Mouse (Mus musculus): ENCODE measurements around the gene Medag. TPM values are rescaled to one million over a fixed set of nuclear protein-coding genes. Genes with fewer than 3 reads are reported as not detected.

Medag gene
- total RNA-seq (2021) (10 to 100 TPM; 12.3 to 12.5 TPM), polyA plus RNA-seq (2012; rRNA removed) (6.7 and 10.9 TPM in 2 replicates)
- long read RNA-seq, transcript Medag-201 (5 exons, 2,953 nt), result major isoform, 17 of 19 reads
- long read RNA-seq, partial matches to known transcripts, result 0 of 19 reads
- long read RNA-seq, other reads (novel, unspliced or antisense), result 2 of 19 reads

DNA sequence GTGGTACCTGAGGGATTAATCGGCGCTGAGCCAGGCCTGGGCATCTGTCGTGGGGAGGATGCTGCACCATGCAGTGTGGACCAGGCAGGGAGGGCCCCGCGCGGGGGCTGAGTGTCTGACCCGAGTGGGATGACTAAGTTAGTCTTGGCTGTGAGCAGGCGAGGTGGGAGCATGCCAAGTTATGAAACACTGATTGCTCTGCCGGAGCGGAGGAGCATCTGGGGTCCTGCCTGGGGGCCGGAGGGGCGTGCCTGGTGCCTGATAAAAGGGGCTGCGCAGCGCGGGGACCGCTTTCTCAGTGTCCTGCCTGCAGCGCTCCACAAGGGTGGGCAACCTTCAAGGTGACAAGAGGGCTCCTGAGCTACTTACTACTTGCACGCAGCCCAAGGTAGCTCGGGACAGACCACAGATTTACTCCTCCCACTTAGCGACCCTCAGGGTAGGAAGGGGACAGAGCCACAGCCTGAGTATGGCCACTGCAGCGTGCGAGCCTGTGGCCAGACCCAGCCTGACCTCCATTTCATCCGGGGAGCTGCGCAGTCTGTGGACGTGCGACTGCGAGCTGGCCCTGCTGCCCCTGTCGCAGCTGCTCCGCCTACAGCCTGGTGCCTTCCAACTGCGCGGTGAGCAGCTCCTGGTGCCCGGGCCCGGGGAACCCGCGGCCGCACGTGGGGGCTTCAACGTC lies at the start of gene Medag:
Gene Medag, plus strand, starts transcription at position 241 of the 685 bp plus-strand sequence.
- Histone ChIP-seq H3K4me3 (peak within 1 kb of the TSS; percentile 45), H3K27ac (peak within 1 kb of the TSS; percentile 70), H3K79me2 (replicated peaks; ENCODE audit: control insufficient read depth, insufficient read depth, low read length) (no peaks in the 10 kb centered on the region), H3K9ac (ENCODE audit: low read depth, low read length) (peak within 1 kb of the TSS; percentile 44), H3K4me1 (ENCODE audit: control insufficient read depth, insufficient read depth, low read length) (no peaks in the 10 kb centered on the region; the same call in 1 of the 2 replicates), H3K36me3 (ENCODE audit: control insufficient read depth, insufficient read depth, low read length) (no peaks in the 10 kb centered on the region), H3K27me3 (ENCODE audit: control insufficient read depth, insufficient read depth, low read length) (no peaks in the 10 kb centered on the region)
- intact Hi-C loops (cut with DNase I), result loop anchor here (5.0 kb wide), 1 partner anchor 34 kb away; no protein-coding TSS in a partner anchor
- DNase-seq, result peak; percentile 85 to 89
- no peak for TF ChIP-seq CTCF (IDR thresholded peaks at IDR 0.05)
- peak; percentile 76 for TF ChIP-seq POLR2A (IDR thresholded peaks at IDR 0.05; ENCODE audit: insufficient read depth, low read depth, low read length)
- no peak for TF ChIP-seq EP300 (IDR thresholded peaks at IDR 0.05; ENCODE audit: insufficient read depth, low read depth, low read length)
- 4% methylated on average over 38 of the region's 38 CpGs for WGBS

DNA sequence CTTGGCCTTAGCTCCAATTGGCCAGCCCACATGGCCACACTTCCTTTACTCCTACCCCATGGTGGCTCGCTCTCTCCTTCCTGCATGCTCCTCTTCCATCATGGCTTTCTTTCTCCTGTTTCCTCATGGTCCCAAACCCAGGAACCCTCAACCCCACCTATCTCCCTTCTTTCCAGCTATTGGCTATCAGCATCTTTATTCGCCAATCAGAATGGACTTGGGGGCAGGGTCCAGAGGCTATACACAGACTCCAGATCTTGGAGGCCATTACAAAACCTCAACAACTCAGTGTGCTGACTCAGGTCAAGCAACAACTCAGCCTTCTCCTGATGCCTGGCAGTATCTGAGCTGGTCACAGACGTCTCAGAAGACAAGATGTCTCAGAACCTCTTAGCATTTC lies 48.9 kb upstream of the Medag start:
- H3K36me3 ChIP-seq (ENCODE audit: control insufficient read depth, insufficient read depth, low read length), result no peaks in the 10 kb centered on the region
- no peak overlapping the region for H3K4me3 ChIP-seq
- no peak overlapping the region for H3K27ac ChIP-seq
- H3K27me3 ChIP-seq (ENCODE audit: control insufficient read depth, insufficient read depth, low read length), result no peaks in the 10 kb centered on the region
- TF ChIP-seq POLR2A (IDR thresholded peaks at IDR 0.05; ENCODE audit: insufficient read depth, low read depth, low read length) (no peak), CTCF (IDR thresholded peaks at IDR 0.05) (no peak), EP300 (IDR thresholded peaks at IDR 0.05; ENCODE audit: insufficient read depth, low read depth, low read length) (no peak)
- intact Hi-C loops (cut with DNase I), result no loop called here
- DNase-seq, result no peak
- 77% methylated on average over 3 of the region's 3 CpGs for WGBS
- no peak overlapping the region for H3K9ac ChIP-seq (ENCODE audit: low read depth, low read length)
- H3K4me1 ChIP-seq (ENCODE audit: control insufficient read depth, insufficient read depth, low read length), result no peaks in the 10 kb centered on the region
- no peaks in the 10 kb centered on the region for H3K79me2 ChIP-seq (replicated peaks; ENCODE audit: control insufficient read depth, insufficient read depth, low read length)

DNA sequence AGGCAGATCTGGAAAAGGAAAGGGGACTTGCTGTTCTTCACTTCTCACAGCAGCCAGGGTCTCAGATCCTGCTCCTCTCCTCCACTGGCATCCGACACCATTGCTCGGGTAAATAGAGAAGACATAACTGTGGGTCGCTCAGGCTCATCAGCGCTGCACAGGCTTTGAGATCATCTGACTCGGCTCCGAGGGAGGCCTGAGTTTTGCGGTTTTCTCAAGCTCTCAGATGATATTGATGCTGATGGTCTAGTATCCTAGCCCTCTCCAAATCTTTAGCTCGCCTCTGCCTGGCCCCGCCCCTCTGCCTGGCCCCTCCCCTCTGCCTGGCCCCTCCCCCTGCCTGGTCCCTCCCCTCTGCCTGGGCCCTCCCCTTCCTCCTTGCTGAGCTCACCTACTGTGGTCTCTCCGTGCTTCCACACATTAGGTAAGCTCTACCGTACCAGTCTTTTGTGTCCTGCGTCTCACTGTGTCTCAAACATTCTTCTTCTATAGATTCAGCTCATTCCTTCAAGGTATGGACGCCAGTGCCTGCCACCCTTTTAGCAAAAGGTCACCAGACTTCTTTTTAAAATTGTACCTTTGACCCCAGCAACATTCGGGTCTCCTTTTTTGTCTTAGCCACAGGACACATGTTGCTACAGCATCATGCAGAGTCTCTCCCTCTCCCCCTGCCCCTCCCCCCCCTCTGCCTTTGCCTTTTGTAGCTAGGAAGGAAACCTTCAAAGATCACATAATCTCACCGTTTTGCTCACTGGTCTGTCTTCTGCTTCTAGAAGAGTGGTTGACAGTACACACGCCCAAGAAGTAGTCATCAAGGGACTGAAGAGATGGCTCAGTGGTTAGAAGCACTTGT lies 47.4 kb upstream of the Medag start:
- DNase-seq, result no peak
- TF ChIP-seq CTCF (IDR thresholded peaks at IDR 0.05) (no peak), EP300 (IDR thresholded peaks at IDR 0.05; ENCODE audit: insufficient read depth, low read depth, low read length) (no peak), POLR2A (IDR thresholded peaks at IDR 0.05; ENCODE audit: insufficient read depth, low read depth, low read length) (no peak)
- Histone ChIP-seq H3K9ac (ENCODE audit: low read depth, low read length) (no peak overlapping the region), H3K4me3 (no peak overlapping the region), H3K79me2 (replicated peaks; ENCODE audit: control insufficient read depth, insufficient read depth, low read length) (no peaks in the 10 kb centered on the region), H3K27ac (no peak overlapping the region), H3K36me3 (ENCODE audit: control insufficient read depth, insufficient read depth, low read length) (no peaks in the 10 kb centered on the region), H3K4me1 (ENCODE audit: control insufficient read depth, insufficient read depth, low read length) (no peaks in the 10 kb centered on the region; the same call in 1 of the 2 replicates), H3K27me3 (ENCODE audit: control insufficient read depth, insufficient read depth, low read length) (no peaks in the 10 kb centered on the region)
- 66% methylated on average over 16 of the region's 16 CpGs for WGBS
- intact Hi-C loops (cut with DNase I), result no loop called here

DNA sequence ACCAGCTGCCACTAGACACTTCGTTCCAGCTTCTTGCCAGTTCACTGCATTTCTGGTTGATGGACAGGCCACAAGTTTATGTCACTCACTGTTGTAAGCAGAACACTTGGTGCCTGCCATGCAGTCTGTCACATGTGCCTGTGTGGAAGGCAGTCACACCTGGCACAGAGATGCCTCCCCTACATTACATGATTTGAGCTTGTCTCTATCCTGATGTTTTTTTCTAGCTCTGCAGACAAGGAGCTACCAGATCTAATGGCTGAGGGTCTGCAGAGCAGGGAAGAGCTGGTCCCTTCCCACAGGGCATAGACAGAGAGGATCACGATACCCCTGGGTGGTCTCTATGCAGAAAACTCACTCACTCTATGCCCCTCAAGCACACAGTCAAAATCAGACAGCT lies 44.5 kb upstream of the Medag start:
- Histone ChIP-seq H3K79me2 (replicated peaks; ENCODE audit: control insufficient read depth, insufficient read depth, low read length) (no peaks in the 10 kb centered on the region), H3K27ac (no peak overlapping the region), H3K4me1 (ENCODE audit: control insufficient read depth, insufficient read depth, low read length) (no peaks in the 10 kb centered on the region; the same call in 1 of the 2 replicates), H3K9ac (ENCODE audit: low read depth, low read length) (no peak overlapping the region), H3K27me3 (ENCODE audit: control insufficient read depth, insufficient read depth, low read length) (no peaks in the 10 kb centered on the region), H3K4me3 (no peak overlapping the region), H3K36me3 (ENCODE audit: control insufficient read depth, insufficient read depth, low read length) (no peaks in the 10 kb centered on the region)
- intact Hi-C loops (cut with DNase I), result no loop called here
- whole genome bisulfite sequencing, result 82% methylated on average over 2 of the region's 2 CpGs
- no peak for TF ChIP-seq EP300 (IDR thresholded peaks at IDR 0.05; ENCODE audit: insufficient read depth, low read depth, low read length)
- no peak for TF ChIP-seq CTCF (IDR thresholded peaks at IDR 0.05)
- TF ChIP-seq POLR2A (IDR thresholded peaks at IDR 0.05; ENCODE audit: insufficient read depth, low read depth, low read length), result no peak
- no peak for DNase-seq

DNA sequence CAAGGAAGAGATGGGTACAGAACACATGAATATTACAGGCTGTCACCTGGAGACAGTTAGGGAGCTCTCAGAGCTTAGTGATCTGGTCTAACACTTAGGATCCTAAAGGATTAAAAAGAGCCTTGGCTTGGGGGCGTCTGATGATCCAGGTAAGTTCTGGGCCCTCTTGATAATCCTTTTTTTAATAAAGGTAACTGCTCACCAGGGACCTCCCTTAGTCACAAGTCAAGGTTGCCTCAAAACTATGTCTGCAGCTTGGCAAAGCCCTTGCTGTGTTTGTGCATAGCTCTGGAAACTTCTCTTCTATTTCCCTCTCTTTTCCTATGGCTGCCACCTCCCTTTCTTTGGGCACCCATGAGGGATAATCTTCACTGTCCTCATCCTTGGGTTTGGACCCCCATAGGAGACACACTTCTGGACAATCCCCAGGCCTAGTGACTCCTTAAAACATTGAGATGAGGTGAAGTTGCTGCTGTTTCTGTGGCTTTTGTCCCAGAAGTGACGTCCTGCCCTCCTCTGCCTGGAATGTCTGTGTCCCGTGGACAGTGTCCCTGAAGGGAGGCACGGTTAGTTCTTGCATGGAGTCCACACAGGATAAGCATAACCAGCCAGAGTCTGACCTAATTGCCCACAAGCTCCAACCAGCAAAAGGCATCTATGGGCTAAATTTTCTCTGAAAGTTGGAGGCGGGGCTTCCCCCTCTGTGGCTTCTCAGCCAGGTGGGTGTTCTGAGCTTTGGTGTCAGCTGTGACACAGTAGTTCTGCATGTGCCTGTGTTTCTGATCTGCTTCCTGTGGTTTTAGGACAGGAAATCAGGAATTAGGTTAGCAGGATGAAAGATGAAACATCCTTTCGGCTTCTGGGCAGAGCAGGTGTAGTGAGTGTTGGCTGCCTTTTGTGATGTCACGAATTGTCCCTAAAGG lies 43.7 kb upstream of the Medag start:
- intact Hi-C loops (cut with DNase I), result no loop called here
- 52% methylated on average over 7 of the region's 7 CpGs for WGBS
- Histone ChIP-seq H3K27ac (no peak overlapping the region), H3K4me1 (ENCODE audit: control insufficient read depth, insufficient read depth, low read length) (no peaks in the 10 kb centered on the region; the same call in 1 of the 2 replicates), H3K79me2 (replicated peaks; ENCODE audit: control insufficient read depth, insufficient read depth, low read length) (no peaks in the 10 kb centered on the region), H3K36me3 (ENCODE audit: control insufficient read depth, insufficient read depth, low read length) (no peaks in the 10 kb centered on the region), H3K4me3 (no peak overlapping the region), H3K27me3 (ENCODE audit: control insufficient read depth, insufficient read depth, low read length) (no peaks in the 10 kb centered on the region), H3K9ac (ENCODE audit: low read depth, low read length) (no peak overlapping the region)
- TF ChIP-seq POLR2A (IDR thresholded peaks at IDR 0.05; ENCODE audit: insufficient read depth, low read depth, low read length) (no peak), CTCF (IDR thresholded peaks at IDR 0.05) (no peak), EP300 (IDR thresholded peaks at IDR 0.05; ENCODE audit: insufficient read depth, low read depth, low read length) (no peak)
- no peak for DNase-seq

Data from heart, adult 2 months (tissue).